31 mouse cellular contexts compared by ENCODE assay signal in the genomic region with DNA sequence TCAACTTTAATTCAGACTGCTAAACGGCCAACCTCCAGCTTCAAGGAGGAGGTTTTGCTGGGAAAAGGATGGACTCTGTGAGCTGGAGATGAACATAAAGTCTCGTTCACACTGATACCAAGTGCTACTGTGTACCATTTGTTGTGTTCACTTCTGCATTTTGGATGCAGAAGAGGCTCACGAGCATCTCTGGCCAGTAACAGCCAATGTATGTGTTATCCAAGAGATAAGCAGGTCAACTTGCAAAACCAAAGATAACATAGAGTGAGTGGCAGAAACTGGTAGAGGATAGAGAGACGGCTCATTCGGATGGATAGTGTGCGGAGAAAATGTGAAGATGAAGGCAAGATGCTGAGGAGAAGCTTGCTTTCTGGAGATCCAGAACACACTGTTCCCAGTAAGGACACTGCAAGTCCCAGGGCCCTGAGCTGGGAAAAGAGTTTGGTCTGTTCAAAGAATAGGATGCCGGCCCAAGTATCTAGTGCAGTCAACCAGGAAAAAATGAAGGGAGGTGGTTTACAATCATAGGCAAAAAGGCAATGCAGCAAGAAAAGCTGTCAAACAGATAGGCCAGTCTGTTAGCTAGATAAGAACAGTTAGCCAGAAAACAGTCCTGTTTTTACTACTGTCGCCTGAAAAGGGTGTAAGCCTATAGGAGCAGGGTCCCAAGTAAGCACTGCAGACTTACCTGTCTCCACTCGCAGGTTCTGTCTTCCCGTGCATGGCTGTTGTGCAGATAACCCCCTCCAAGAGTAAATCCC.
DNase-seq lines count a peak whose midpoint lies in the region; ATAC-seq and TF ChIP-seq lines count a peak whose summit lies in the region.
"Had no signal": no experiment of that assay in that cellular context is flagged by ENCODE, and none has a peak within 500 bp of the region (broad histone marks: within the 10 kb centered on the region; RNA-seq: fewer than 3 reads in every experiment).

No protein-coding gene starts in this region.

- no peak for TF ChIP-seq POLR2A in MEL (IDR thresholded peaks at IDR 0.05; ENCODE audit: control insufficient read depth in 1 of 2, insufficient read depth in 1 of 2, low read depth in 1 of 2, low read length in 2 of 2, poor library complexity in 1 of 2)

- 47% methylated on average over 10 of the region's 10 CpGs for WGBS in liver, embryonic 11.5 days
- 20% methylated on average over 10 of the region's 10 CpGs for WGBS in liver, embryonic 16.5 days (ENCODE audit: insufficient replicate concordance)

- TF ChIP-seq EP300 in MEL (IDR thresholded peaks at IDR 0.05; ENCODE audit: low read depth in 1 of 2, low read length in 2 of 2) = peak; percentile 7 to 48; a peak in 1 of 4 replicates

- no peak overlapping the region for H3K9ac ChIP-seq in MEL (ENCODE audit: control insufficient read depth, low read depth, low read length, poor library complexity, severe bottlenecking)
- H3K9ac ChIP-seq in liver, embryonic 11.5 days (ENCODE audit: low read depth, low read length) = no peak overlapping the region
- H3K9ac ChIP-seq in liver, embryonic 16.5 days (ENCODE audit: low read depth, low read length) = peak overlapping the region; percentile 53
- H3K9ac ChIP-seq: embryonic facial prominence, embryonic 12.5 days; forebrain, postnatal 0 days; heart, embryonic 12.5 days; hindbrain, embryonic 13.5 days; midbrain, embryonic 15.5 days; neural tube, embryonic 15.5 days had no signal

- H3K36me3 ChIP-seq in G1E (replicated peaks) = no peaks in the 10 kb centered on the region
- peaks cover 0 to 4% of the 10 kb centered on the region in 2 experiments; a peak in 2 of 4 replicates for H3K36me3 ChIP-seq in MEL (ENCODE audit: control insufficient read depth in 1 of 2, insufficient read depth in 2 of 2, low read length in 2 of 2)
- no peaks in the 10 kb centered on the region for H3K36me3 ChIP-seq in liver, embryonic 11.5 days (ENCODE audit: control insufficient read depth, insufficient read depth, low read length)
- H3K36me3 ChIP-seq in liver, embryonic 16.5 days (ENCODE audit: control insufficient read depth, insufficient read depth) = no peaks in the 10 kb centered on the region
- H3K36me3 ChIP-seq: embryonic facial prominence, embryonic 12.5 days; heart, embryonic 12.5 days; hindbrain, embryonic 13.5 days; midbrain, embryonic 15.5 days; neural tube, embryonic 15.5 days had no signal

- H3K4me2 ChIP-seq in liver, embryonic 11.5 days = peak overlapping the region; percentile 44
- peak overlapping the region; percentile 58 for H3K4me2 ChIP-seq in liver, embryonic 16.5 days (ENCODE audit: low read depth, low read length)
- H3K4me2 ChIP-seq: embryonic facial prominence, embryonic 12.5 days; heart, embryonic 12.5 days; hindbrain, embryonic 13.5 days; midbrain, embryonic 15.5 days; neural tube, embryonic 15.5 days had no signal

- no peak for ATAC-seq in G1E (ENCODE audit: extremely low read depth, insufficient number of reproducible peaks, low FRiP score, poor library complexity, severe bottlenecking)
- ATAC-seq in liver, embryonic 11.5 days (replicated peaks; ENCODE audit: low FRiP score) = peak; percentile 84
- peak; percentile 65 for ATAC-seq in liver, embryonic 16.5 days (ENCODE audit: low read depth)
- ATAC-seq in frontal cortex, adult (ENCODE audit: low TSS enrichment) = no peak
- ATAC-seq: forebrain, postnatal 0 days; intestine, embryonic 16.5 days; midbrain, embryonic 15.5 days; Patski had no signal

- H3K27me3 ChIP-seq in G1E (ENCODE audit: insufficient read depth, low read length) = no peaks in the 10 kb centered on the region
- H3K27me3 ChIP-seq in MEL (ENCODE audit: control insufficient read depth in 1 of 2, insufficient read depth in 2 of 2, low read length in 2 of 2) = no peaks in the 10 kb centered on the region
- H3K27me3 ChIP-seq in liver, embryonic 11.5 days (replicated peaks; ENCODE audit: control insufficient read depth, insufficient read depth, low read length) = no peaks in the 10 kb centered on the region
- no peaks in the 10 kb centered on the region for H3K27me3 ChIP-seq in liver, embryonic 16.5 days (ENCODE audit: control insufficient read depth, insufficient read depth, low read depth, low read length)
- H3K27me3 ChIP-seq: embryonic facial prominence, embryonic 12.5 days; heart, embryonic 12.5 days; hindbrain, embryonic 13.5 days; megakaryocyte, embryonic 14.5 days; midbrain, embryonic 15.5 days; neural tube, embryonic 15.5 days; Patski had no signal

- no peak for TF ChIP-seq CTCF in G1E (IDR thresholded peaks at IDR 0.05; ENCODE audit: low read depth, low read length)
- no peak for TF ChIP-seq CTCF in MEL (IDR thresholded peaks at IDR 0.05 in 2 of 3, conservative IDR thresholded peaks at IDR 0.05 in 1 of 3; ENCODE audit: control insufficient read depth in 1 of 3, insufficient read depth in 1 of 3, low read depth in 2 of 3, low read length in 3 of 3, poor library complexity in 1 of 3, severe bottlenecking in 1 of 3)

- DNase-seq in G1E (ENCODE audit: low spot score) = peak; percentile 5
- no peak for DNase-seq in MEL (ENCODE audit: low read depth, low spot score)
- DNase-seq in liver, embryonic 11.5 days (ENCODE audit: low spot score) = peak; percentile 50
- no peak for DNase-seq in kidney, adult 8-10 months
- DNase-seq in MN1 (ENCODE audit: low spot score) = no peak
- no peak for DNase-seq in left cerebral cortex, adult 18-20 months (ENCODE audit: low spot score in 2 of 2)
- DNase-seq: adrenal gland, postnatal 10 days; B cell, adult 2 months; cerebellum, adult 11-12 months; cerebellum, adult 9-11 months; embryo, embryonic 11 days; forebrain, postnatal 0 days; gastrocnemius, postnatal 10 days; heart, postnatal 4 days; kidney, adult 9 months; kidney, postnatal 10 days; layer of hippocampus, postnatal 36 days; lung, postnatal 36 days; right cerebral cortex, postnatal 25 days; thymus, adult 2 months; thymus, postnatal 36 days had no signal

- H3K4me1 ChIP-seq in G1E (ENCODE audit: insufficient read depth, low read depth, low read length) (peaks cover 49% of the 10 kb centered on the region), MEL (ENCODE audit: control insufficient read depth in 1 of 2, insufficient read depth in 2 of 2, low read length in 2 of 2) (peaks cover 3% of the 10 kb centered on the region in 2 experiments; a peak in 1 of 4 replicates)
- peaks cover 6% of the 10 kb centered on the region; the same call in 1 of the 2 replicates for H3K4me1 ChIP-seq in liver, embryonic 11.5 days (replicated peaks; ENCODE audit: control insufficient read depth, insufficient read depth, low read length)
- peaks cover 50% of the 10 kb centered on the region for H3K4me1 ChIP-seq in liver, embryonic 16.5 days (ENCODE audit: control insufficient read depth, low read depth, low read length)
- H3K4me1 ChIP-seq: embryonic facial prominence, embryonic 12.5 days; heart, embryonic 12.5 days; hindbrain, embryonic 13.5 days; megakaryocyte, embryonic 14.5 days; midbrain, embryonic 15.5 days; neural tube, embryonic 15.5 days had no signal

- TF ChIP-seq RAD21 in MEL (IDR thresholded peaks at IDR 0.05; ENCODE audit: low read depth, low read length) = no peak

- H3K4me3 ChIP-seq in G1E (ENCODE audit: low read depth, low read length) = no peak overlapping the region; the same call in 1 of the 2 replicates
- no peak overlapping the region for H3K4me3 ChIP-seq in MEL (ENCODE audit: control insufficient read depth in 1 of 2, insufficient read depth in 1 of 2, low read depth in 2 of 2, low read length in 2 of 2)
- no peak overlapping the region for H3K4me3 ChIP-seq in liver, embryonic 11.5 days (ENCODE audit: low read depth, low read length)
- H3K4me3 ChIP-seq in liver, embryonic 16.5 days (ENCODE audit: low read depth, low read length) = peak overlapping the region; percentile 31
- H3K4me3 ChIP-seq: embryonic facial prominence, embryonic 12.5 days; heart, embryonic 12.5 days; hindbrain, embryonic 13.5 days; megakaryocyte, embryonic 14.5 days; midbrain, embryonic 15.5 days; neural tube, embryonic 15.5 days had no signal

- H3K27ac ChIP-seq in MEL (ENCODE audit: control insufficient read depth, low read depth, low read length) = no peak overlapping the region
- H3K27ac ChIP-seq in liver, embryonic 11.5 days (ENCODE audit: low read depth, low read length) = peak overlapping the region; percentile 84
- H3K27ac ChIP-seq in liver, embryonic 16.5 days (ENCODE audit: low read length) = peak overlapping the region; percentile 97
- H3K27ac ChIP-seq: embryonic facial prominence, embryonic 12.5 days; hindbrain, embryonic 13.5 days; midbrain, embryonic 15.5 days; neural tube, embryonic 15.5 days had no signal

- no peaks in the 10 kb centered on the region for H3K79me2 ChIP-seq in MEL (ENCODE audit: control insufficient read depth, insufficient read depth, low read length, poor library complexity)

- H3K9me3 ChIP-seq in G1E (replicated peaks) (no peaks in the 10 kb centered on the region; the same call in 1 of the 2 replicates), MEL (replicated peaks; ENCODE audit: insufficient read depth, low read length) (no peaks in the 10 kb centered on the region)
- H3K9me3 ChIP-seq in liver, embryonic 11.5 days (ENCODE audit: control insufficient read depth, low read length) = no peaks in the 10 kb centered on the region
- peaks cover 6% of the 10 kb centered on the region for H3K9me3 ChIP-seq in liver, embryonic 16.5 days (replicated peaks; ENCODE audit: control insufficient read depth, low read length)
- H3K9me3 ChIP-seq: embryonic facial prominence, embryonic 12.5 days; heart, embryonic 12.5 days; hindbrain, embryonic 13.5 days; midbrain, embryonic 15.5 days; neural tube, embryonic 15.5 days had no signal

TF ChIP-seq in MEL, 35 proteins besides CTCF, POLR2A, EP300 and RAD21:
- TF ChIP-seq TCF12 (IDR thresholded peaks at IDR 0.05; ENCODE audit: low read depth, low read length) (peak; percentile 26; the same call in 1 of the 2 replicates), ZNF384 (IDR thresholded peaks at IDR 0.05; ENCODE audit: low read depth, low read length) (no peak), RCOR1 (IDR thresholded peaks at IDR 0.05; ENCODE audit: low read depth, low read length) (no peak), GATA1 (IDR thresholded peaks at IDR 0.05; ENCODE audit: low read depth, low read length) (0 out of 2 replicates have a peak, but pooled peaks have one; percentile 24), ZC3H11A (IDR thresholded peaks at IDR 0.05; ENCODE audit: low read depth, low read length) (no peak)

Comparison
In these comparisons a context has a peak if more than half of its experiments do, and no peak if none do; other contexts are left out.
1. ATAC-seq: peak in liver, embryonic 11.5 days (single experiment) and liver, embryonic 16.5 days (single experiment); none in G1E (single experiment) and frontal cortex, adult (single experiment).
2. DNase-seq: peak in G1E (single experiment) and liver, embryonic 11.5 days (single experiment); none in MEL (single experiment), kidney, adult 8-10 months (0 of 2), MN1 (single experiment) and left cerebral cortex, adult 18-20 months (0 of 2).